Mouse (Mus musculus): ENCODE measurements around the gene 6430548M08Rik. TPM values are rescaled to one million over a fixed set of nuclear protein-coding genes. Genes with fewer than 3 reads are reported as not detected.

Gene 6430548M08Rik
- polyA plus RNA-seq, 1 experiment from 2014 or later = 16.6 TPM

- H3K9me3 ChIP-seq = no peaks in the 10 kb centered on the region
- 56% methylated on average over 18 of the region's 18 CpGs for WGBS
- H3K27me3 ChIP-seq = peaks cover 42% of the 10 kb centered on the region
- H3K4me3 ChIP-seq = no peak overlapping the region
- ATAC-seq (ENCODE audit: low FRiP score, low read depth) = no peak
- no peak overlapping the region for H3K27ac ChIP-seq (replicated peaks)
- H3K4me1 ChIP-seq = peaks cover 41% of the 10 kb centered on the region
- H3K9ac ChIP-seq (replicated peaks) = no peak overlapping the region
- H3K4me2 ChIP-seq (replicated peaks) = no peak overlapping the region
- no peaks in the 10 kb centered on the region for H3K36me3 ChIP-seq
Observed at GRCm38 (mm10) chr8:120174606-120175005, 60.7 kb downstream of the 6430548M08Rik start.

GRCm38 (mm10) chr8:120176605-120177004, 62.7 kb downstream of the 6430548M08Rik start:
- H3K4me1 ChIP-seq = peaks cover 48% of the 10 kb centered on the region
- H3K27me3 ChIP-seq = peaks cover 44% of the 10 kb centered on the region
- H3K36me3 ChIP-seq = no peaks in the 10 kb centered on the region
- no peaks in the 10 kb centered on the region for H3K9me3 ChIP-seq
- peak overlapping the region; percentile 59 for H3K4me2 ChIP-seq (replicated peaks)
- WGBS = 8% methylated on average over 4 of the region's 4 CpGs
- 0 out of 2 replicates have a peak overlapping the region, but pooled peaks have one; percentile 34 for H3K9ac ChIP-seq (replicated peaks)
- peak overlapping the region; percentile 97 for H3K27ac ChIP-seq (replicated peaks)
- ATAC-seq (ENCODE audit: low FRiP score, low read depth) = no peak
- no peak overlapping the region for H3K4me3 ChIP-seq

GRCm38 (mm10) chr8:120177318-120178123, 63.6 kb downstream of the 6430548M08Rik start, which contains the start of gene Fam92b:
Gene Fam92b, minus strand, starts transcription at chr8:120177466.
- peak within 1 kb of the TSS; percentile 59 for H3K4me2 ChIP-seq (replicated peaks)
- H3K4me1 ChIP-seq = peaks cover 48% of the 10 kb centered on the region
- H3K27me3 ChIP-seq = peaks cover 38% of the 10 kb centered on the region
- H3K27ac ChIP-seq (replicated peaks) = peak within 1 kb of the TSS; percentile 97
- H3K9ac ChIP-seq (replicated peaks) = peak within 1 kb of the TSS; percentile 34
- H3K9me3 ChIP-seq = no peaks in the 10 kb centered on the region
- under 1% methylated on average over 18 of the region's 26 CpGs for WGBS
- peak within 1 kb of the TSS; percentile 29 for H3K4me3 ChIP-seq
- H3K36me3 ChIP-seq = no peaks in the 10 kb centered on the region
- ATAC-seq (ENCODE audit: low FRiP score, low read depth) = peak; percentile 93

- 2% methylated on average over 10 of the region's 10 CpGs for WGBS
- no peaks in the 10 kb centered on the region for H3K36me3 ChIP-seq
- no peaks in the 10 kb centered on the region for H3K9me3 ChIP-seq
- peaks cover 48% of the 10 kb centered on the region for H3K4me1 ChIP-seq
- H3K27me3 ChIP-seq = peaks cover 38% of the 10 kb centered on the region
- peak overlapping the region; percentile 59 for H3K4me2 ChIP-seq (replicated peaks)
- peak overlapping the region; percentile 29; the same call in 1 of the 2 replicates for H3K4me3 ChIP-seq
- peak overlapping the region; percentile 17; the same call in 1 of the 2 replicates for H3K9ac ChIP-seq (replicated peaks)
- H3K27ac ChIP-seq (replicated peaks) = peak overlapping the region; percentile 97
- ATAC-seq (ENCODE audit: low FRiP score, low read depth) = no peak
Observed at GRCm38 (mm10) chr8:120178124-120178514, 64.2 kb downstream of the 6430548M08Rik start.

- no peaks in the 10 kb centered on the region for H3K9me3 ChIP-seq
- peaks cover 50% of the 10 kb centered on the region for H3K4me1 ChIP-seq
- peak overlapping the region; percentile 37 for H3K4me2 ChIP-seq (replicated peaks)
- peaks cover 37% of the 10 kb centered on the region for H3K27me3 ChIP-seq
- peak overlapping the region; percentile 46; the same call in 1 of the 2 replicates for H3K9ac ChIP-seq (replicated peaks)
- no peak overlapping the region for H3K4me3 ChIP-seq
- peak overlapping the region; percentile 52 for H3K27ac ChIP-seq (replicated peaks)
- 0% methylated on average over 10 of the region's 10 CpGs for WGBS
- no peaks in the 10 kb centered on the region for H3K36me3 ChIP-seq
- ATAC-seq (ENCODE audit: low FRiP score, low read depth) = peak; percentile 24; the same call in 1 of the 2 replicates
Observed at GRCm38 (mm10) chr8:120179027-120179431, 65.1 kb downstream of the 6430548M08Rik start.

GRCm38 (mm10) chr8:120180445-120180970, 66.6 kb downstream of the 6430548M08Rik start:
- Histone ChIP-seq H3K27me3 (peaks cover 22% of the 10 kb centered on the region), H3K4me3 (no peak overlapping the region), H3K27ac (replicated peaks) (0 out of 2 replicates have a peak overlapping the region, but pooled peaks have one; percentile 4), H3K4me2 (replicated peaks) (no peak overlapping the region), H3K36me3 (no peaks in the 10 kb centered on the region), H3K4me1 (peaks cover 62% of the 10 kb centered on the region), H3K9ac (replicated peaks) (no peak overlapping the region), H3K9me3 (no peaks in the 10 kb centered on the region)
- 44% methylated on average over 7 of the region's 7 CpGs for WGBS
- ATAC-seq (ENCODE audit: low FRiP score, low read depth) = no peak

GRCm38 (mm10) chr8:120181274-120181673, 67.3 kb downstream of the 6430548M08Rik start:
- H3K9ac ChIP-seq (replicated peaks) = no peak overlapping the region
- H3K27ac ChIP-seq (replicated peaks) = no peak overlapping the region
- no peak for ATAC-seq (ENCODE audit: low FRiP score, low read depth)
- H3K27me3 ChIP-seq = peaks cover 15% of the 10 kb centered on the region; the same call in 1 of the 2 replicates
- H3K4me1 ChIP-seq = peaks cover 64% of the 10 kb centered on the region
- H3K4me3 ChIP-seq = no peak overlapping the region
- H3K4me2 ChIP-seq (replicated peaks) = no peak overlapping the region
- 92% methylated on average over 5 of the region's 5 CpGs for WGBS
- H3K36me3 ChIP-seq = no peaks in the 10 kb centered on the region
- H3K9me3 ChIP-seq = no peaks in the 10 kb centered on the region

- H3K9me3 ChIP-seq = no peaks in the 10 kb centered on the region
- H3K9ac ChIP-seq (replicated peaks) = no peak overlapping the region
- H3K4me3 ChIP-seq = no peak overlapping the region
- ATAC-seq (ENCODE audit: low FRiP score, low read depth) = no peak
- 70% methylated on average over 4 of the region's 4 CpGs for WGBS
- peaks cover 64% of the 10 kb centered on the region for H3K4me1 ChIP-seq
- no peak overlapping the region for H3K4me2 ChIP-seq (replicated peaks)
- H3K36me3 ChIP-seq = no peaks in the 10 kb centered on the region
- no peak overlapping the region for H3K27ac ChIP-seq (replicated peaks)
- 0 out of 2 replicates have a peak, but pooled peaks cover 12% of the 10 kb centered on the region for H3K27me3 ChIP-seq
Observed at GRCm38 (mm10) chr8:120181861-120182414, 68.0 kb downstream of the 6430548M08Rik start.

GRCm38 (mm10) chr8:120184366-120184765, 70.4 kb downstream of the 6430548M08Rik start:
- H3K36me3 ChIP-seq = no peaks in the 10 kb centered on the region
- H3K9ac ChIP-seq (replicated peaks) = no peak overlapping the region
- ATAC-seq (ENCODE audit: low FRiP score, low read depth) = no peak
- no peak overlapping the region for H3K4me2 ChIP-seq (replicated peaks)
- H3K27ac ChIP-seq (replicated peaks) = peak overlapping the region; percentile 81; the same call in 1 of the 2 replicates
- H3K27me3 ChIP-seq = 0 out of 2 replicates have a peak, but pooled peaks cover 4% of the 10 kb centered on the region
- H3K4me3 ChIP-seq = no peak overlapping the region
- H3K4me1 ChIP-seq = peaks cover 40% of the 10 kb centered on the region
- no peaks in the 10 kb centered on the region for H3K9me3 ChIP-seq
- WGBS = 56% methylated on average over 9 of the region's 9 CpGs

GRCm38 (mm10) chr8:120184850-120185792, 71.2 kb downstream of the 6430548M08Rik start:
- Histone ChIP-seq H3K27me3 (0 out of 2 replicates have a peak, but pooled peaks cover 4% of the 10 kb centered on the region), H3K9me3 (no peaks in the 10 kb centered on the region), H3K27ac (replicated peaks) (peak overlapping the region; percentile 81), H3K4me1 (peaks cover 38% of the 10 kb centered on the region), H3K4me2 (replicated peaks) (peak overlapping the region; percentile 27), H3K9ac (replicated peaks) (peak overlapping the region; percentile 39), H3K36me3 (no peaks in the 10 kb centered on the region), H3K4me3 (no peak overlapping the region)
- peak; percentile 53 for ATAC-seq (ENCODE audit: low FRiP score, low read depth)
- 30% methylated on average over 16 of the region's 17 CpGs for WGBS

- WGBS = 76% methylated on average over 8 of the region's 8 CpGs
- 0 out of 2 replicates have a peak overlapping the region, but pooled peaks have one; percentile 20 for H3K9ac ChIP-seq (replicated peaks)
- H3K27ac ChIP-seq (replicated peaks) = peak overlapping the region; percentile 22; the same call in 1 of the 2 replicates
- H3K36me3 ChIP-seq = no peaks in the 10 kb centered on the region
- no peak overlapping the region for H3K4me2 ChIP-seq (replicated peaks)
- H3K4me3 ChIP-seq = no peak overlapping the region
- ATAC-seq (ENCODE audit: low FRiP score, low read depth) = no peak
- no peaks in the 10 kb centered on the region for H3K9me3 ChIP-seq
- no peaks in the 10 kb centered on the region for H3K27me3 ChIP-seq
- H3K4me1 ChIP-seq = peaks cover 38% of the 10 kb centered on the region
Observed at GRCm38 (mm10) chr8:120186454-120186853, 72.5 kb downstream of the 6430548M08Rik start.

Data from midbrain, embryonic 12.5 days (tissue).